18 mouse cellular contexts compared by ENCODE assay signal in the genomic region with DNA sequence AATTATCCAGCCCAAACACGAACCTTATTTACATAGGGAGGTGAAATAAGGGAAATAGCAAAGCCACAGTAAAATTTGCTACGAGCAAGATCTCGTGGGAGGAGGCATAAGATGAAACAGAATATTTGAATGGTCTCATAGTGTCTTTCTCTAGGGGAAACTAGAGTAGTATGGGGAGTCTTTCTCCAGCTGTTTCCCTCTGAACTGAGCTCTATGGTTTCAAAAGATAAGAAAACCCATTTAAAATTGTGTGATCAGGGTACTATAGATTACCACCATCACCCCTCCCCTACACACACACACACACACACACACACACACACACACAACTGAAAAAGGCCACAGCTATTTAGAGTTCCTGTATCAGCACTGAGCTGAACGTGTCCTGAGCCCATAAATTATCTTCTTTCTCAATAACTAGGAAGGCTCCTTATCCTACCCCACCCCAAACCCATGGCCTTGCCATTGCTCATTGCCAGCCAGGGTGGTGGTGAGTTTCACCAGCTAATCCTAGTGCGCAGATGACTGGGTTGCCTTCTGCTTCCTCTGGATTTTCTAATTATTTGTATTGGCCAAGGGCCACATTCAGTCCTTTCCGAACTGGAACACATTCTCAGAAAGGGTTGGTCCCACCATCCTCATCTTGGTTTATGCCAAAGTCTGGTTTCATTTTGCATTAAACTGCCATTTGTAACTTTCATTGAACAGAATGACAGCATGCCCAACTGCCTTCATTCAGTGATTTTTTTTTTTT. TPM values are rescaled to one million over a fixed set of nuclear protein-coding genes. Genes with fewer than 3 reads are reported as not detected.
DNase-seq lines count a peak whose midpoint lies in the region; ATAC-seq lines count a peak whose summit lies in the region.
"Had no signal": no experiment of that assay in that cellular context is flagged by ENCODE, and none has a peak within 500 bp of the region (broad histone marks: within the 10 kb centered on the region; RNA-seq: fewer than 3 reads in every experiment).

No protein-coding gene starts in this region.

- no peak overlapping the region for H3K4me2 ChIP-seq in intestine, embryonic 16.5 days (ENCODE audit: low read depth, low read length)
- H3K4me2 ChIP-seq: kidney, embryonic 15.5 days; midbrain, embryonic 11.5 days had no signal

- H3K9me3 ChIP-seq in intestine, embryonic 16.5 days (ENCODE audit: control insufficient read depth, low read length): no peaks in the 10 kb centered on the region
- H3K9me3 ChIP-seq: heart, embryonic 10.5 days; kidney, embryonic 15.5 days had no signal

- no peaks in the 10 kb centered on the region; the same call in 1 of the 2 replicates for H3K27me3 ChIP-seq in intestine, embryonic 16.5 days (replicated peaks; ENCODE audit: control insufficient read depth, insufficient read depth, low read length)

- WGBS in intestine, embryonic 16.5 days: 83% methylated on average over 6 of the region's 6 CpGs

- H3K4me3 ChIP-seq in intestine, embryonic 16.5 days (ENCODE audit: low read length): no peak overlapping the region
- H3K4me3 ChIP-seq: heart, embryonic 10.5 days; kidney, embryonic 15.5 days had no signal

- no peaks in the 10 kb centered on the region for H3K36me3 ChIP-seq in intestine, embryonic 16.5 days (ENCODE audit: control insufficient read depth, insufficient read depth, low read length)
- H3K36me3 ChIP-seq: heart, embryonic 10.5 days; kidney, embryonic 15.5 days had no signal

- H3K4me1 ChIP-seq in intestine, embryonic 16.5 days (ENCODE audit: control insufficient read depth, insufficient read depth, low read length): no peaks in the 10 kb centered on the region
- H3K4me1 ChIP-seq: heart, embryonic 10.5 days; kidney, embryonic 15.5 days had no signal

- DNase-seq in heart, adult 11 months: peak; percentile 85
- no peak for DNase-seq in heart, postnatal 25 days (ENCODE audit: low spot score)
- peak; percentile 50 for DNase-seq in adrenal gland, postnatal 14 days
- DNase-seq in liver: peak; percentile 17
- no peak for DNase-seq in testis, postnatal 14 days (ENCODE audit: low spot score)
- no peak for DNase-seq in kidney, adult 18-20 months
- DNase-seq: cerebellum, adult 18-20 months; forebrain, postnatal 0 days; heart, postnatal 14 days; lung, postnatal 10 days; right cerebral cortex, postnatal 14 days; thymus, postnatal 36 days had no signal

- no peak overlapping the region for H3K27ac ChIP-seq in intestine, embryonic 16.5 days (ENCODE audit: low read length)
- H3K27ac ChIP-seq: heart, embryonic 10.5 days; kidney, embryonic 15.5 days had no signal

- intact Hi-C loops in heart, postnatal 25 days (cut with DNase I): no loop called here

- no peak overlapping the region for H3K9ac ChIP-seq in intestine, embryonic 16.5 days (ENCODE audit: low read depth, low read length)
- H3K9ac ChIP-seq: forebrain, postnatal 0 days; kidney, embryonic 15.5 days had no signal

- peak; percentile 96 for ATAC-seq in megakaryocyte-erythroid progenitor cell, adult 5-6 weeks (replicated peaks; ENCODE audit: low FRiP score, low TSS enrichment, poor library complexity, severe bottlenecking)
- ATAC-seq in intestine, embryonic 16.5 days: no peak
- ATAC-seq: forebrain, postnatal 0 days; inflammation-experienced regulatory T-cells, adult 6 months had no signal

RNA-seq across cellular contexts. Expression of gene Adgrg2, which starts 5.6 kb away (rescaled TPM):
- total RNA-seq in heart, postnatal 25 days (2021): under 1 TPM; 0.50 to 0.86 TPM
- 1.5 TPM in 2 replicates for total RNA-seq in adrenal gland, postnatal 14 days (2021)
- 0.15 TPM in 1 of 2 replicates, not detected in the other for total RNA-seq in megakaryocyte-erythroid progenitor cell, adult 5-6 weeks (2014; fragmentation: Nextera tagmentation)
- 0.30 and 0.85 TPM in 2 replicates for total RNA-seq in megakaryocyte-erythroid progenitor cell, adult 5-6 weeks (2017)
- polyA plus RNA-seq in intestine, embryonic 16.5 days (2015; fragmentation: Nextera tagmentation; extraction: Ambion mirVana): 0.86 and 0.93 TPM in 2 replicates
- polyA plus RNA-seq: inflammation-experienced regulatory T-cells, adult 6 months had no signal

Comparison
In these comparisons a context has a peak if more than half of its experiments do, and no peak if none do; other contexts are left out.
1. DNase-seq: peak in heart, adult 11 months (single experiment), adrenal gland, postnatal 14 days (single experiment) and liver (single experiment); none in heart, postnatal 25 days (single experiment), testis, postnatal 14 days (single experiment) and kidney, adult 18-20 months (single experiment).